Mouse (Mus musculus): Measurements from ENCODE around the gene Mob3a.

The Mob3a gene

GRCm38 (mm10) chr10:80677942-80678436, 23.8 kb downstream of the Mob3a start, which contains the start of gene Mknk2:
Gene Mknk2, minus strand, starts transcription at chr10:80678112.
- peak; percentile 93 for DNase-seq (ENCODE audit: low spot score in 2 of 2)

- DNase-seq (ENCODE audit: low spot score in 2 of 2) = no peak
These were observed 24.5 kb downstream of the Mob3a start for GRCm38 (mm10) chr10:80677128-80677875.

GRCm38 (mm10) chr10:80676198-80676928, 25.4 kb downstream of the Mob3a start:
- DNase-seq (ENCODE audit: low spot score in 2 of 2) = peak; percentile 100

- peak in 1 of 2 experiments; percentile 68 for DNase-seq (ENCODE audit: low spot score in 2 of 2)
These were observed 26.2 kb downstream of the Mob3a start for GRCm38 (mm10) chr10:80675405-80676197.

GRCm38 (mm10) chr10:80674851-80675404, 26.8 kb downstream of the Mob3a start:
- no peak for DNase-seq (ENCODE audit: low spot score in 2 of 2)

GRCm38 (mm10) chr10:80674161-80674711, 27.5 kb downstream of the Mob3a start:
- DNase-seq (ENCODE audit: low spot score in 2 of 2) = no peak

GRCm38 (mm10) chr10:80673690-80674089, 28.1 kb downstream of the Mob3a start:
- no peak for DNase-seq (ENCODE audit: low spot score in 2 of 2)

GRCm38 (mm10) chr10:80671936-80672690, 29.7 kb downstream of the Mob3a start:
- DNase-seq (ENCODE audit: low spot score in 2 of 2) = no peak

GRCm38 (mm10) chr10:80671251-80671650, 30.5 kb downstream of the Mob3a start:
- no peak for DNase-seq (ENCODE audit: low spot score in 2 of 2)

- no peak for DNase-seq (ENCODE audit: low spot score in 2 of 2)
These were observed 31.2 kb downstream of the Mob3a start for GRCm38 (mm10) chr10:80670531-80670930.

- DNase-seq (ENCODE audit: low spot score in 2 of 2) = no peak
These were observed 31.9 kb downstream of the Mob3a start for GRCm38 (mm10) chr10:80669737-80670485.

GRCm38 (mm10) chr10:80669018-80669417, 32.8 kb downstream of the Mob3a start:
- no peak for DNase-seq (ENCODE audit: low spot score in 2 of 2)

- no peak for DNase-seq (ENCODE audit: low spot score in 2 of 2)
These were observed 33.2 kb downstream of the Mob3a start for GRCm38 (mm10) chr10:80668614-80669013.

GRCm38 (mm10) chr10:80666837-80667412, 34.9 kb downstream of the Mob3a start:
- no peak for DNase-seq (ENCODE audit: low spot score in 2 of 2)

- DNase-seq (ENCODE audit: low spot score in 2 of 2) = no peak
These were observed 35.6 kb downstream of the Mob3a start for GRCm38 (mm10) chr10:80665981-80666733.

- DNase-seq (ENCODE audit: low spot score in 2 of 2) = no peak
These were observed 36.3 kb downstream of the Mob3a start for GRCm38 (mm10) chr10:80665459-80665858.

- DNase-seq (ENCODE audit: low spot score in 2 of 2) = no peak
These were observed 36.8 kb downstream of the Mob3a start for GRCm38 (mm10) chr10:80665016-80665380.

- peak in 1 of 2 experiments; percentile 56 for DNase-seq (ENCODE audit: low spot score in 2 of 2)
These were observed 37.4 kb downstream of the Mob3a start for GRCm38 (mm10) chr10:80664197-80665015.
